Mouse (Mus musculus): ENCODE measurements around the gene Col19a1. TPM values are rescaled to one million over a fixed set of nuclear protein-coding genes. Genes with fewer than 3 reads are reported as not detected.
"Not testable (repeated sequence)": the region's sequence is repeated elsewhere in the genome, so short reads cannot be mapped to it uniquely, and the experiment has no call there.

The Col19a1 gene
- 0.03 and 0.06 TPM in 2 replicates for polyA plus RNA-seq (2015; fragmentation: Nextera tagmentation; extraction: Ambion mirVana)

GRCm38 (mm10) chr1:24587141-24587541 is at the start of gene Col19a1:
Gene Col19a1 (minus strand): TSS chr1:24587472.
- peaks cover 43% of the 10 kb centered on the region for H3K27me3 ChIP-seq
- no peak for DNase-seq

GRCm38 (mm10) chr1:24633553-24634132 is 46.4 kb upstream of the Col19a1 start:
- ATAC-seq (ENCODE audit: low read depth), result no peak
- H3K27me3 ChIP-seq, result no peaks in the 10 kb centered on the region
- DNase-seq, result no peak

More at GRCm38 (mm10) chr1:24587141-24587541, at the start of gene Col19a1:
- no peak within 1 kb of the TSS for H3K9ac ChIP-seq
- peak within 1 kb of the TSS; percentile 53 for H3K4me2 ChIP-seq
- no peaks in the 10 kb centered on the region for H3K4me1 ChIP-seq (replicated peaks)
- no peaks in the 10 kb centered on the region for H3K36me3 ChIP-seq
- no peak within 1 kb of the TSS for H3K27ac ChIP-seq
- no peaks in the 10 kb centered on the region for H3K9me3 ChIP-seq (replicated peaks)
- peak within 1 kb of the TSS; percentile 35 for H3K4me3 ChIP-seq (replicated peaks)
- 3% methylated on average over 22 of the region's 22 CpGs for WGBS (ENCODE audit: insufficient replicate concordance)
- ATAC-seq (ENCODE audit: low read depth), result no peak

GRCm38 (mm10) chr1:24612556-24612955 is 25.3 kb upstream of the Col19a1 start:
- peak; percentile 71 for DNase-seq
- not testable (repeated sequence) for ATAC-seq (ENCODE audit: low read depth); H3K4me3 ChIP-seq (replicated peaks); H3K9ac ChIP-seq; H3K4me1 ChIP-seq (replicated peaks); H3K27me3 ChIP-seq; H3K27ac ChIP-seq; H3K9me3 ChIP-seq (replicated peaks); H3K4me2 ChIP-seq; H3K36me3 ChIP-seq
- WGBS (ENCODE audit: insufficient replicate concordance), result 0% methylated on average over 1 of the region's 2 CpGs

More at GRCm38 (mm10) chr1:24633553-24634132, 46.4 kb upstream of the Col19a1 start:
- Histone ChIP-seq H3K9ac (no peak overlapping the region), H3K27ac (no peak overlapping the region), H3K36me3 (no peaks in the 10 kb centered on the region), H3K4me3 (replicated peaks) (no peak overlapping the region), H3K4me2 (no peak overlapping the region), H3K4me1 (replicated peaks) (no peaks in the 10 kb centered on the region), H3K9me3 (replicated peaks) (no peaks in the 10 kb centered on the region)
- WGBS (ENCODE audit: insufficient replicate concordance), result 28% methylated on average over 14 of the region's 14 CpGs

GRCm38 (mm10) chr1:24595096-24595495 is 7.8 kb upstream of the Col19a1 start:
- DNase-seq (no peak), ATAC-seq (ENCODE audit: low read depth) (no peak)
- H3K36me3 ChIP-seq, result no peaks in the 10 kb centered on the region
- H3K4me1 ChIP-seq (replicated peaks), result no peaks in the 10 kb centered on the region
- H3K9ac ChIP-seq, result no peak overlapping the region
- no peak overlapping the region for H3K4me2 ChIP-seq
- no peak overlapping the region for H3K27ac ChIP-seq
- H3K4me3 ChIP-seq (replicated peaks), result no peak overlapping the region
- no peaks in the 10 kb centered on the region for H3K27me3 ChIP-seq
- H3K9me3 ChIP-seq (replicated peaks), result no peaks in the 10 kb centered on the region
- WGBS (ENCODE audit: insufficient replicate concordance), result 81% methylated on average over 19 of the region's 19 CpGs

GRCm38 (mm10) chr1:24586370-24587140 is 717 bp downstream of the Col19a1 start:
- DNase-seq, result no peak

GRCm38 (mm10) chr1:24572602-24573001 is 14.7 kb downstream of the Col19a1 start:
- 30% methylated on average over 8 of the region's 8 CpGs for WGBS (ENCODE audit: insufficient replicate concordance)
- Histone ChIP-seq H3K27ac (no peak overlapping the region), H3K9me3 (replicated peaks) (no peaks in the 10 kb centered on the region), H3K4me2 (no peak overlapping the region), H3K27me3 (no peaks in the 10 kb centered on the region), H3K36me3 (no peaks in the 10 kb centered on the region), H3K9ac (no peak overlapping the region), H3K4me3 (replicated peaks) (no peak overlapping the region), H3K4me1 (replicated peaks) (no peaks in the 10 kb centered on the region)
- ATAC-seq (ENCODE audit: low read depth) (no peak), DNase-seq (no peak)

More at GRCm38 (mm10) chr1:24586370-24587140, 717 bp downstream of the Col19a1 start:
- Histone ChIP-seq H3K27ac (no peak overlapping the region), H3K9me3 (replicated peaks) (no peaks in the 10 kb centered on the region), H3K4me2 (peak overlapping the region; percentile 53), H3K36me3 (no peaks in the 10 kb centered on the region), H3K4me1 (replicated peaks) (no peaks in the 10 kb centered on the region), H3K27me3 (peaks cover 43% of the 10 kb centered on the region), H3K9ac (no peak overlapping the region), H3K4me3 (replicated peaks) (peak overlapping the region; percentile 35)
- WGBS (ENCODE audit: insufficient replicate concordance), result 2% methylated on average over 72 of the region's 72 CpGs
- ATAC-seq (ENCODE audit: low read depth), result no peak

GRCm38 (mm10) chr1:24564113-24564512 is 23.2 kb downstream of the Col19a1 start:
- Histone ChIP-seq H3K4me1 (replicated peaks) (no peaks in the 10 kb centered on the region), H3K36me3 (no peaks in the 10 kb centered on the region), H3K27me3 (no peaks in the 10 kb centered on the region), H3K9ac (no peak overlapping the region), H3K4me3 (replicated peaks) (no peak overlapping the region), H3K9me3 (replicated peaks) (no peaks in the 10 kb centered on the region), H3K4me2 (no peak overlapping the region), H3K27ac (no peak overlapping the region)
- 39% methylated on average over 2 of the region's 2 CpGs for whole genome bisulfite sequencing (ENCODE audit: insufficient replicate concordance)
- DNase-seq (no peak), ATAC-seq (ENCODE audit: low read depth) (no peak)

GRCm38 (mm10) chr1:24558005-24558404 is 29.3 kb downstream of the Col19a1 start:
- WGBS (ENCODE audit: insufficient replicate concordance), result 54% methylated on average over 10 of the region's 10 CpGs
- H3K36me3 ChIP-seq, result no peaks in the 10 kb centered on the region
- no peaks in the 10 kb centered on the region; the same call in 1 of the 2 replicates for H3K9me3 ChIP-seq (replicated peaks)
- no peak overlapping the region for H3K4me2 ChIP-seq
- no peak overlapping the region for H3K9ac ChIP-seq
- H3K4me1 ChIP-seq (replicated peaks), result no peaks in the 10 kb centered on the region
- no peaks in the 10 kb centered on the region for H3K27me3 ChIP-seq
- DNase-seq, result no peak
- no peak overlapping the region for H3K4me3 ChIP-seq (replicated peaks)
- no peak overlapping the region for H3K27ac ChIP-seq
- ATAC-seq (ENCODE audit: low read depth), result no peak

GRCm38 (mm10) chr1:24553462-24553861 is 33.8 kb downstream of the Col19a1 start:
- Histone ChIP-seq H3K9ac (no peak overlapping the region), H3K9me3 (replicated peaks) (no peaks in the 10 kb centered on the region), H3K27ac (no peak overlapping the region), H3K4me3 (replicated peaks) (no peak overlapping the region), H3K27me3 (no peaks in the 10 kb centered on the region), H3K4me1 (replicated peaks) (no peaks in the 10 kb centered on the region), H3K4me2 (no peak overlapping the region), H3K36me3 (no peaks in the 10 kb centered on the region)
- ATAC-seq (ENCODE audit: low read depth) (no peak), DNase-seq (no peak)
- 36% methylated on average over 4 of the region's 4 CpGs for WGBS (ENCODE audit: insufficient replicate concordance)

- no peaks in the 10 kb centered on the region for H3K9me3 ChIP-seq (replicated peaks)
- 52% methylated on average over 18 of the region's 18 CpGs for WGBS (ENCODE audit: insufficient replicate concordance)
- no peak for ATAC-seq (ENCODE audit: low read depth)
- H3K9ac ChIP-seq, result no peak overlapping the region
- no peak for DNase-seq
- no peaks in the 10 kb centered on the region for H3K36me3 ChIP-seq
- no peak overlapping the region for H3K27ac ChIP-seq
- H3K27me3 ChIP-seq, result no peaks in the 10 kb centered on the region
- no peak overlapping the region for H3K4me3 ChIP-seq (replicated peaks)
- H3K4me2 ChIP-seq, result no peak overlapping the region
- no peaks in the 10 kb centered on the region for H3K4me1 ChIP-seq (replicated peaks)
Measured at GRCm38 (mm10) chr1:24550560-24551280, 36.6 kb downstream of the Col19a1 start.

GRCm38 (mm10) chr1:24550031-24550430 is 37.2 kb downstream of the Col19a1 start:
- H3K9me3 ChIP-seq (replicated peaks), result no peaks in the 10 kb centered on the region
- ATAC-seq (ENCODE audit: low read depth) (no peak), DNase-seq (no peak)
- no peak overlapping the region for H3K27ac ChIP-seq
- no peaks in the 10 kb centered on the region for H3K27me3 ChIP-seq
- WGBS (ENCODE audit: insufficient replicate concordance), result 53% methylated on average over 10 of the region's 10 CpGs
- no peak overlapping the region for H3K9ac ChIP-seq
- H3K4me3 ChIP-seq (replicated peaks), result no peak overlapping the region
- H3K4me1 ChIP-seq (replicated peaks), result no peaks in the 10 kb centered on the region
- H3K36me3 ChIP-seq, result no peaks in the 10 kb centered on the region
- H3K4me2 ChIP-seq, result no peak overlapping the region
